Mouse (Mus musculus) MEL (cell line): ENCODE data around the gene Dusp12. TPM values are rescaled to one million over a fixed set of nuclear protein-coding genes. Genes with fewer than 3 reads are reported as not detected.

ENCODE experiments used
- DNase-seq: peaks from one replicate; pipeline ENCODE4 v3.0.0; 2011; ENCODE audit warnings: low read depth, low spot score
- H3K27ac ChIP-seq: 2 replicates; pipeline ENCODE4 v1.5.1; 2012; ENCODE audit warnings: low read depth, mild to moderate bottlenecking, control low read depth, low read length, moderate library complexity; ENCODE audit not compliant: control insufficient read depth
- H3K27me3 ChIP-seq, 2 experiments: fragments of 150-350 bp in 1 of 2; sonication (generic) in 1 of 2; 2 replicates each; pipeline ENCODE4 v1.6.1; 2012; ENCODE audit warnings: low read length in 2 of 2, mild to moderate bottlenecking in 2 of 2, improper control_type of control experiment in 1 of 2, moderate library complexity in 1 of 2; ENCODE audit not compliant: insufficient read depth in 2 of 2, control insufficient read depth in 1 of 2
- H3K36me3 ChIP-seq, 2 experiments: 2 replicates each; pipeline ENCODE4 v1.6.1; 2012 to 2014; ENCODE audit warnings: low read length in 2 of 2, improper control_type of control experiment in 1 of 2, inconsistent platforms in 1 of 2, mild to moderate bottlenecking in 1 of 2; ENCODE audit not compliant: insufficient read depth in 2 of 2, control insufficient read depth in 1 of 2
- H3K4me1 ChIP-seq, 2 experiments: fragments of 150-350 bp in 1 of 2; sonication (generic) in 1 of 2; 2 replicates each; pipeline ENCODE4 v1.6.1; 2012; ENCODE audit warnings: low read length in 2 of 2, improper control_type of control experiment in 1 of 2, mild to moderate bottlenecking in 1 of 2; ENCODE audit not compliant: insufficient read depth in 2 of 2, control insufficient read depth in 1 of 2
- H3K4me3 ChIP-seq, 2 experiments: fragments of 150-350 bp in 1 of 2; sonication (generic) in 1 of 2; 2 replicates each; pipeline ENCODE4 v1.5.1; 2012; ENCODE audit warnings: low read depth in 2 of 2, low read length in 2 of 2, mild to moderate bottlenecking in 2 of 2, moderate library complexity in 2 of 2, control low read depth in 1 of 2, improper control_type of control experiment in 1 of 2; ENCODE audit not compliant: control insufficient read depth in 1 of 2, insufficient read depth in 1 of 2
- H3K79me2 ChIP-seq: 2 replicates; pipeline ENCODE4 v1.6.1; 2012; ENCODE audit warnings: mild to moderate bottlenecking, low read length, moderate library complexity; ENCODE audit not compliant: control insufficient read depth, poor library complexity, insufficient read depth
- H3K9ac ChIP-seq: 2 replicates; pipeline ENCODE4 v1.6.1; 2012; ENCODE audit warnings: low read depth, mild to moderate bottlenecking, control low read depth, low read length, moderate library complexity; ENCODE audit not compliant: control insufficient read depth, poor library complexity, severe bottlenecking
- H3K9me3 ChIP-seq: fragments of 150-350 bp; sonication (generic); replicated peaks from 2 replicates; pipeline ENCODE4 v1.6.1; 2012; ENCODE audit warnings: mild to moderate bottlenecking, low read length, improper control_type of control experiment, moderate library complexity; ENCODE audit not compliant: insufficient read depth
- BHLHE40 ChIP-seq: IDR thresholded peaks from 2 replicates; pipeline ENCODE4 v1.6.1; 2012; ENCODE audit warnings: low read depth, mild to moderate bottlenecking, inconsistent platforms, low read length, improper control_type of control experiment, borderline replicate concordance
- CHD1 ChIP-seq: IDR thresholded peaks from 2 replicates; pipeline ENCODE4 v1.6.1; 2012; ENCODE audit warnings: low read depth, mild to moderate bottlenecking, inconsistent platforms, low read length, improper control_type of control experiment
- E2F4 ChIP-seq: IDR thresholded peaks from 2 replicates; pipeline ENCODE4 v1.6.1; 2011; ENCODE audit warnings: low read depth, low read length, improper control_type of control experiment, borderline replicate concordance
- ELF1 ChIP-seq: IDR thresholded peaks from 2 replicates; pipeline ENCODE4 v1.6.1; 2014; ENCODE audit warnings: low read depth, mild to moderate bottlenecking, inconsistent platforms, low read length, improper control_type of control experiment, moderate library complexity
- EP300 ChIP-seq, 2 experiments: IDR thresholded peaks; 2 replicates each; pipeline ENCODE4 v1.6.1; 2011; ENCODE audit warnings: improper control_type of control experiment in 2 of 2, low read length in 2 of 2, low read depth in 1 of 2, mild to moderate bottlenecking in 1 of 2
- ETS1 ChIP-seq: IDR thresholded peaks from 2 replicates; pipeline ENCODE4 v1.6.1; 2012; ENCODE audit warnings: low read depth, mild to moderate bottlenecking, inconsistent platforms, low read length, improper control_type of control experiment, moderate library complexity
- GABPA ChIP-seq: IDR thresholded peaks from 2 replicates; pipeline ENCODE4 v1.6.1; 2012; ENCODE audit warnings: low read depth, mild to moderate bottlenecking, inconsistent platforms, low read length, improper control_type of control experiment, moderate library complexity
- GATA1 ChIP-seq: IDR thresholded peaks from 2 replicates; pipeline ENCODE4 v1.6.1; 2011; ENCODE audit warnings: low read depth, low read length, improper control_type of control experiment
- HCFC1 ChIP-seq: IDR thresholded peaks from 2 replicates; pipeline ENCODE4 v1.6.1; 2012; ENCODE audit warnings: low read depth, mild to moderate bottlenecking, inconsistent platforms, low read length, improper control_type of control experiment, moderate library complexity
- JUND ChIP-seq: IDR thresholded peaks from 2 replicates; pipeline ENCODE4 v1.6.1; 2011; ENCODE audit warnings: low read depth, mild to moderate bottlenecking, improper control_type of control experiment, low read length
- KAT2A ChIP-seq: conservative IDR thresholded peaks from 2 replicates; pipeline ENCODE4 v1.6.1; 2012; ENCODE audit warnings: low read depth, low read length, improper control_type of control experiment, inconsistent platforms
- MAFK ChIP-seq: IDR thresholded peaks from 2 replicates; pipeline ENCODE4 v1.6.1; 2011; ENCODE audit warnings: low read depth, mild to moderate bottlenecking, low read length, improper control_type of control experiment, borderline replicate concordance
- MAX ChIP-seq: IDR thresholded peaks from 2 replicates; pipeline ENCODE4 v1.6.1; 2011; ENCODE audit warnings: low read length, improper control_type of control experiment
- MEF2A ChIP-seq: IDR thresholded peaks from 2 replicates; pipeline ENCODE4 v1.6.1; 2014; ENCODE audit warnings: low read depth, mild to moderate bottlenecking, inconsistent platforms, low read length, improper control_type of control experiment; ENCODE audit not compliant: poor library complexity, insufficient replicate concordance, severe bottlenecking; ENCODE audit errors: extremely low read depth
- MYB ChIP-seq: IDR thresholded peaks from 2 replicates; pipeline ENCODE4 v1.6.1; 2011; ENCODE audit warnings: mild to moderate bottlenecking, low read depth, low read length, improper control_type of control experiment
- MYC ChIP-seq: IDR thresholded peaks from 2 replicates; pipeline ENCODE4 v1.6.1; 2011; ENCODE audit warnings: low read depth, mild to moderate bottlenecking, low read length, improper control_type of control experiment, moderate library complexity
- NELFE ChIP-seq: IDR thresholded peaks from 2 replicates; pipeline ENCODE4 v1.6.1; 2011; ENCODE audit warnings: low read depth, low read length, improper control_type of control experiment
- NRF1 ChIP-seq: IDR thresholded peaks from 2 replicates; pipeline ENCODE4 v1.6.1; 2014; ENCODE audit warnings: low read depth, mild to moderate bottlenecking, inconsistent platforms, low read length, improper control_type of control experiment, moderate library complexity; ENCODE audit not compliant: poor library complexity, insufficient read depth, severe bottlenecking
- POLR2A ChIP-seq, 2 experiments: IDR thresholded peaks; 2 replicates each; pipeline ENCODE4 v1.6.1; 2011 to 2012; ENCODE audit warnings: low read length in 2 of 2, mild to moderate bottlenecking in 2 of 2, control low read depth in 1 of 2, improper control_type of control experiment in 1 of 2, low read depth in 1 of 2, moderate library complexity in 1 of 2; ENCODE audit not compliant: control insufficient read depth in 1 of 2, insufficient read depth in 1 of 2, poor library complexity in 1 of 2
- POLR2AphosphoS2 ChIP-seq: IDR thresholded peaks from 2 replicates; pipeline ENCODE4 v1.6.1; 2011; ENCODE audit warnings: low read length, improper control_type of control experiment
- POLR2AphosphoS5 ChIP-seq: IDR thresholded peaks from 2 replicates; pipeline ENCODE4 v1.6.1; 2012; ENCODE audit warnings: low read depth, borderline replicate concordance, mild to moderate bottlenecking, inconsistent platforms, low read length, moderate library complexity, mixed read lengths
- RAD21 ChIP-seq: IDR thresholded peaks from 2 replicates; pipeline ENCODE4 v1.6.1; 2011; ENCODE audit warnings: mild to moderate bottlenecking, low read depth, low read length, improper control_type of control experiment
- RCOR1 ChIP-seq: IDR thresholded peaks from 2 replicates; pipeline ENCODE4 v1.6.1; 2012; ENCODE audit warnings: low read depth, mild to moderate bottlenecking, inconsistent platforms, low read length, improper control_type of control experiment
- SIN3A ChIP-seq: IDR thresholded peaks from 2 replicates; pipeline ENCODE4 v1.6.1; 2012; ENCODE audit warnings: low read length, improper control_type of control experiment, inconsistent platforms
- TAL1 ChIP-seq: IDR thresholded peaks from 2 replicates; pipeline ENCODE4 v1.6.1; 2012; ENCODE audit warnings: mild to moderate bottlenecking, inconsistent platforms, low read length, moderate library complexity, mixed read lengths
- TBP ChIP-seq: IDR thresholded peaks from 2 replicates; pipeline ENCODE4 v1.8.0; 2011; ENCODE audit warnings: low read depth, low read length, improper control_type of control experiment
- TCF12 ChIP-seq: IDR thresholded peaks from 2 replicates; pipeline ENCODE4 v1.6.1; 2014; ENCODE audit warnings: low read depth, mild to moderate bottlenecking, inconsistent platforms, low read length, improper control_type of control experiment, moderate library complexity
- UBTF ChIP-seq: IDR thresholded peaks from 2 replicates; pipeline ENCODE4 v1.6.1; 2012; ENCODE audit warnings: low read depth, mild to moderate bottlenecking, inconsistent platforms, low read length, improper control_type of control experiment, moderate library complexity, borderline replicate concordance; ENCODE audit not compliant: insufficient read depth
- USF1 ChIP-seq: IDR thresholded peaks from 2 replicates; pipeline ENCODE4 v1.6.1; 2014; ENCODE audit warnings: low read depth, mild to moderate bottlenecking, inconsistent platforms, low read length, improper control_type of control experiment, moderate library complexity
- USF2 ChIP-seq, 2 experiments: IDR thresholded peaks; 2 replicates each; pipeline ENCODE4 v1.6.1; 2011 to 2012; ENCODE audit warnings: improper control_type of control experiment in 2 of 2, low read length in 2 of 2, borderline replicate concordance in 1 of 2, inconsistent platforms in 1 of 2, low read depth in 1 of 2, mild to moderate bottlenecking in 1 of 2; ENCODE audit not compliant: insufficient read depth in 1 of 2
- ZC3H11A ChIP-seq: IDR thresholded peaks from 2 replicates; pipeline ENCODE4 v1.6.1; 2012; ENCODE audit warnings: low read depth, mild to moderate bottlenecking, inconsistent platforms, low read length, improper control_type of control experiment
- ZKSCAN1 ChIP-seq: IDR thresholded peaks from 2 replicates; pipeline ENCODE4 v1.6.1; 2012; ENCODE audit warnings: low read depth, mild to moderate bottlenecking, inconsistent platforms, low read length, improper control_type of control experiment, moderate library complexity
- ZMIZ1 ChIP-seq: IDR thresholded peaks from 2 replicates; pipeline ENCODE4 v1.6.1; 2012; ENCODE audit warnings: low read depth, mild to moderate bottlenecking, inconsistent platforms, low read length, improper control_type of control experiment, moderate library complexity
- ZNF384 ChIP-seq: IDR thresholded peaks from 2 replicates; pipeline ENCODE4 v1.6.1; 2012; ENCODE audit warnings: low read depth, mild to moderate bottlenecking, inconsistent platforms, low read length, improper control_type of control experiment
- polyA plus RNA-seq, 2 experiments: library from polyadenylated mRNA; stranded (reverse) in 1 of 2; unstranded in 1 of 2; fragments of >175 nt in 1 of 2; fragments of >200 nt in 1 of 2; gene quantifications; 2 replicates each; pipeline versions ENCODE4 v1.2.1 to v1.2.4; 2012; ENCODE audit warnings: low replicate concordance in 2 of 2, low read depth in 1 of 2; ENCODE audit not compliant: insufficient read length in 2 of 2, insufficient read depth in 1 of 2, missing spikeins in 1 of 2
- total RNA-seq: library from RNA; depleted of rRNA; stranded (reverse); fragments of 300-350 nt; gene quantifications from 2 replicates; pipeline ENCODE4 v1.2.3, GENCODE M21; 2012

Gene Dusp12
- total and polyA plus RNA-seq, 3 experiments, result 33.8 to 50.0 TPM; not detected in 1

DNA sequence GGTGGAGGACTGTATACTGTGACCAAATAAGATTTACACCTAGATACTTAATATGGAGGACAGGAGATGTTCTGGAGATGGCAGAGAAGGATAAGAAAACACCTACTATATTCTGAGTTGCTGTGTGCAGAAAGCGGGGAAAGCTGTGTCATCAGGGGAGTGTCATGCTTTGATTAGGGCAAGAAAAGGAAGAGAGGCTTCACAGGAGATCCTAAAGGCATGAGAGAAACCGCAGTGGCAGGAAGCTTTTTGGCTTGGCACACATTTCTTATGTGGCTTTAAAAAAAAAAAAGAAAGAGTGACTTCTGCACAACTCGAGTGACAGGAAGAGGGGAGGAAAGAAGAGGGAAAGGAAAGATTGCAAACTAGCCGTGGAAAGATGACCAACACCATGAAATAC lies 22.3 kb downstream of the Dusp12 start (continued):
- TF ChIP-seq TAL1, result peak; percentile 39; the same call in 1 of the 2 replicates
- peak; percentile 70 for TF ChIP-seq SIN3A
- no peak for TF ChIP-seq NELFE
- peak; percentile 85 for TF ChIP-seq ETS1
- TF ChIP-seq CHD1, result no peak
- no peak for TF ChIP-seq TBP
- no peak for TF ChIP-seq GABPA
- TF ChIP-seq POLR2AphosphoS2, result no peak

- peak overlapping the region; percentile 82 for H3K27ac ChIP-seq
- H3K4me3 ChIP-seq, result peak overlapping the region; percentile 42 to 52
- H3K4me1 ChIP-seq, result peaks cover 9 to 29% of the 10 kb centered on the region in 2 experiments
- H3K27me3 ChIP-seq, result no peaks in the 10 kb centered on the region
- H3K9me3 ChIP-seq, result no peaks in the 10 kb centered on the region
- H3K36me3 ChIP-seq, result peaks cover 0 to 58% of the 10 kb centered on the region in 2 experiments; a peak in 2 of 4 replicates
- DNase-seq, result peak; percentile 45
- TF ChIP-seq MAFK (no peak), BHLHE40 (no peak), ZNF384 (peak; percentile 69; the same call in 1 of the 2 replicates), GATA1 (peak; percentile 69), POLR2A (IDR thresholded peaks at IDR 0.05; ENCODE audit: control insufficient read depth in 1 of 2, insufficient read depth in 1 of 2, low read depth in 1 of 2, low read length in 2 of 2, poor library complexity in 1 of 2) (no peak), KAT2A (no peak), ETS1 (peak; percentile 75), POLR2AphosphoS5 (no peak), RAD21 (no peak), ZC3H11A (no peak), NRF1 (no peak), USF2 (IDR thresholded peaks at IDR 0.05; ENCODE audit: borderline replicate concordance in 1 of 2, insufficient read depth in 1 of 2, low read depth in 1 of 2, low read length in 2 of 2) (no peak), ZMIZ1 (no peak), MAX (no peak), HCFC1 (no peak), JUND (no peak), UBTF (no peak), USF1 (no peak), MEF2A (no peak), RCOR1 (no peak), SIN3A (no peak; the same call in none of the 2 replicates), ELF1 (no peak), GABPA (no peak), MYB (no peak), TAL1 (0 out of 2 replicates have a peak, but pooled peaks have one; percentile 18), TCF12 (peak; percentile 22; the same call in 1 of the 2 replicates), ZKSCAN1 (no peak), EP300 (IDR thresholded peaks at IDR 0.05; ENCODE audit: low read depth in 1 of 2, low read length in 2 of 2) (peak; percentile 69 to 72), CHD1 (no peak), MYC (no peak), TBP (no peak), E2F4 (no peak)
- peaks cover 55% of the 10 kb centered on the region for H3K79me2 ChIP-seq
- H3K9ac ChIP-seq, result peak overlapping the region; percentile 54
These were observed 23.0 kb downstream of the Dusp12 start for GRCm38 (mm10) chr1:170862435-170862717.
